Mouse (Mus musculus): Measurements from ENCODE around the gene 2210418O10Rik. TPM values are rescaled to one million over a fixed set of nuclear protein-coding genes. Genes with fewer than 3 reads are reported as not detected.
"Not testable (repeated sequence)": the region's sequence is repeated elsewhere in the genome, so short reads cannot be mapped to it uniquely, and the experiment has no call there.

The 2210418O10Rik gene
- polyA plus RNA-seq (2015; fragmentation: Nextera tagmentation; extraction: Ambion mirVana), result 6.9 and 11.3 TPM in 2 replicates

- H3K27ac ChIP-seq (ENCODE audit: low read length); DNase-seq (ENCODE audit: low spot score); H3K9me3 ChIP-seq (ENCODE audit: low read length); H3K9ac ChIP-seq (replicated peaks; ENCODE audit: low read depth); H3K36me3 ChIP-seq (ENCODE audit: insufficient read depth, low read length); H3K4me1 ChIP-seq (ENCODE audit: insufficient read depth, low read depth, low read length); ATAC-seq; H3K4me2 ChIP-seq (replicated peaks; ENCODE audit: low read depth, low read length); H3K27me3 ChIP-seq (replicated peaks; ENCODE audit: insufficient read depth, low read length); H3K4me3 ChIP-seq (ENCODE audit: low read depth, low read length): not testable (repeated sequence)
- no CpG with 5 or more reads among the region's 2 CpGs for WGBS
These were observed at the start of gene 2210418O10Rik for GRCm38 (mm10) chr2:176226269-176226668. Gene 2210418O10Rik, plus strand, starts transcription at chr2:176226569.

GRCm38 (mm10) chr2:176248519-176248918, 22.1 kb downstream of the 2210418O10Rik start:
- DNase-seq (ENCODE audit: low spot score); H3K4me3 ChIP-seq (ENCODE audit: low read depth, low read length); H3K4me2 ChIP-seq (replicated peaks; ENCODE audit: low read depth, low read length); H3K4me1 ChIP-seq (ENCODE audit: insufficient read depth, low read depth, low read length); H3K27me3 ChIP-seq (replicated peaks; ENCODE audit: insufficient read depth, low read length); H3K9ac ChIP-seq (replicated peaks; ENCODE audit: low read depth); ATAC-seq; H3K27ac ChIP-seq (ENCODE audit: low read length); H3K36me3 ChIP-seq (ENCODE audit: insufficient read depth, low read length); H3K9me3 ChIP-seq (ENCODE audit: low read length): not testable (repeated sequence)
- WGBS, result no CpG with 5 or more reads among the region's 1 CpGs

Other genes with a start within 250 kb of the 2210418O10Rik start
- gene Gm2004, start 76.7 kb upstream of the 2210418O10Rik start, polyA plus RNA-seq (2015; fragmentation: Nextera tagmentation; extraction: Ambion mirVana), result 0.53 and 0.56 TPM in 2 replicates
- gene Gm11009, start 92.9 kb downstream of the 2210418O10Rik start, polyA plus RNA-seq (2015; fragmentation: Nextera tagmentation; extraction: Ambion mirVana), result not detected in 2 replicates
- gene Gm14435, start 197.0 kb downstream of the 2210418O10Rik start, polyA plus RNA-seq (2015; fragmentation: Nextera tagmentation; extraction: Ambion mirVana), result 8.7 and 8.8 TPM in 2 replicates